Mouse (Mus musculus) liver, adult 2 months (tissue): ENCODE data around the gene C330007P06Rik.

Experiments
- CTCF ChIP-seq: fragments of 200-500 bp; IDR thresholded peaks from 2 replicates; pipeline ENCODE4 v1.5.1; 2011; ENCODE audit warnings: low read depth, low read length, control low read depth
- POLR2A ChIP-seq: fragments of 200-500 bp; IDR thresholded peaks from 2 replicates; pipeline ENCODE4 v1.6.1; 2011; ENCODE audit warnings: low read length, control low read depth; ENCODE audit not compliant: insufficient read depth; ENCODE audit errors: extremely low read depth

- TF ChIP-seq POLR2A (no peak), CTCF (no peak)
Observed at GRCm38 (mm10) chrX:36831632-36832031, 42.3 kb downstream of the C330007P06Rik start.
